Mouse (Mus musculus) common myeloid progenitor, adult 5-6 weeks (primary cell): ENCODE measurements around the gene Irak2. TPM values are rescaled to one million over a fixed set of nuclear protein-coding genes. Genes with fewer than 3 reads are reported as not detected.
"Not testable (repeated sequence)": the region's sequence is repeated elsewhere in the genome, so short reads cannot be mapped to it uniquely, and the experiment has no call there.

Experiments
- ATAC-seq: replicated peaks from 2 replicates; pipeline ENCODE4 v1.8.0; 2016; ENCODE audit warnings: low read depth, mild to moderate bottlenecking, moderate TSS enrichment, inconsistent platforms; ENCODE audit not compliant: poor library complexity, severe bottlenecking
- total RNA-seq: library from RNA; stranded (forward); fragments of 200-1000, 187-1606 nt; gene quantifications from 2 replicates; pipeline ENCODE4 v1.2.3, GENCODE M21; 2017

Gene Irak2
- total RNA-seq, 1 experiment from 2014 or later = 10.8 TPM

GRCm38 (mm10) chr6:113662964-113663700 lies 24.9 kb downstream of the Irak2 start:
- peak; percentile 51; the same call in 1 of the 2 replicates for ATAC-seq

- no peak for ATAC-seq
Measured at GRCm38 (mm10) chr6:113664305-113664704, 26.0 kb downstream of the Irak2 start.

GRCm38 (mm10) chr6:113667611-113668122 lies 29.4 kb downstream of the Irak2 start:
- no peak for ATAC-seq

GRCm38 (mm10) chr6:113668287-113669154 lies 30.3 kb downstream of the Irak2 start:
- ATAC-seq = peak; percentile 87

GRCm38 (mm10) chr6:113669821-113670220 lies 31.6 kb downstream of the Irak2 start:
- no peak for ATAC-seq

- ATAC-seq = not testable (repeated sequence)
Measured at GRCm38 (mm10) chr6:113672029-113672428, 33.8 kb downstream of the Irak2 start.

GRCm38 (mm10) chr6:113672989-113673388 lies 34.7 kb downstream of the Irak2 start:
- no peak for ATAC-seq

- ATAC-seq = no peak
Measured at GRCm38 (mm10) chr6:113675234-113675633, 37.0 kb downstream of the Irak2 start.

GRCm38 (mm10) chr6:113675991-113676390 lies 37.7 kb downstream of the Irak2 start:
- no peak for ATAC-seq

- ATAC-seq = peak; percentile 60
Measured at GRCm38 (mm10) chr6:113677070-113677734, 38.9 kb downstream of the Irak2 start.

- no peak for ATAC-seq
Measured at GRCm38 (mm10) chr6:113678246-113679012, 40.2 kb downstream of the Irak2 start.

- peak; percentile 26; the same call in 1 of the 2 replicates for ATAC-seq
Measured at GRCm38 (mm10) chr6:113679993-113680566, 41.8 kb downstream of the Irak2 start.

GRCm38 (mm10) chr6:113681271-113681670 lies 43.0 kb downstream of the Irak2 start:
- peak; percentile 83 for ATAC-seq

- ATAC-seq = no peak
Measured at GRCm38 (mm10) chr6:113683081-113683825, 45.0 kb downstream of the Irak2 start.

GRCm38 (mm10) chr6:113686551-113687125 lies 48.4 kb downstream of the Irak2 start:
- ATAC-seq = no peak

GRCm38 (mm10) chr6:113690008-113690399 lies 51.7 kb downstream of the Irak2 start:
- no peak for ATAC-seq

- peak; percentile 62 for ATAC-seq
Measured at GRCm38 (mm10) chr6:113690400-113691083, 52.3 kb downstream of the Irak2 start.

- peak; percentile 43 for ATAC-seq
Measured at GRCm38 (mm10) chr6:113691084-113691462, 52.8 kb downstream of the Irak2 start.
